Mouse (Mus musculus) embryonic facial prominence, embryonic 13.5 days (tissue): ENCODE measurements around the gene Rrp36. TPM values are rescaled to one million over a fixed set of nuclear protein-coding genes. Genes with fewer than 3 reads are reported as not detected.

ENCODE experiments used
- ATAC-seq: fragments of 200-750 bp; cut with Nextera tagmentation; 2 replicates; pipeline ENCODE4 v1.8.0; 2017; ENCODE audit warnings: low read depth; ENCODE audit not compliant: insufficient number of reproducible peaks, insufficient read depth, low FRiP score, low TSS enrichment
- H3K27ac ChIP-seq: fragments of 300-500 bp; sonication (generic); 2 replicates; pipeline ENCODE4 v1.5.1; 2015; ENCODE audit warnings: moderate library complexity, mild to moderate bottlenecking, inconsistent platforms
- H3K27me3 ChIP-seq: fragments of 300-500 bp; sonication (generic); 2 replicates; pipeline ENCODE4 v1.6.1; 2015; ENCODE audit warnings: mild to moderate bottlenecking, inconsistent platforms
- H3K36me3 ChIP-seq: fragments of 300-500 bp; sonication (generic); 2 replicates; pipeline ENCODE4 v1.6.1; 2015; ENCODE audit warnings: mild to moderate bottlenecking, inconsistent platforms
- H3K4me1 ChIP-seq: fragments of 300-500 bp; sonication (generic); 2 replicates; pipeline ENCODE4 v1.6.1; 2015; ENCODE audit warnings: inconsistent platforms
- H3K4me2 ChIP-seq: fragments of 300-500 bp; sonication (generic); 2 replicates; pipeline ENCODE4 v1.6.1; 2015; ENCODE audit warnings: moderate library complexity, mild to moderate bottlenecking, inconsistent platforms
- H3K4me3 ChIP-seq: fragments of 300-500 bp; sonication (generic); 2 replicates; pipeline ENCODE4 v1.5.1; 2015; ENCODE audit warnings: mild to moderate bottlenecking, inconsistent platforms
- H3K9ac ChIP-seq: fragments of 300-500 bp; sonication (generic); 2 replicates; pipeline ENCODE4 v1.6.1; 2015; ENCODE audit warnings: mild to moderate bottlenecking, inconsistent platforms
- H3K9me3 ChIP-seq: fragments of 300-500 bp; sonication (generic); 2 replicates; pipeline ENCODE4 v1.6.1; 2016; ENCODE audit warnings: inconsistent platforms
- WGBS: fragments of 180-500 bp; shearing (Covaris S2); methylation state at CpG from one replicate; pipeline ENCODE4 v1.1.7; 2015; ENCODE audit warnings: mixed read lengths; 5-methylcytosine and 5-hydroxymethylcytosine counted together
- polyA plus RNA-seq: library from polyadenylated mRNA; unstranded; fragments of >200 nt; fragmentation: Nextera tagmentation; extraction: Ambion mirVana; gene quantifications from 2 replicates; pipeline ENCODE4 v1.2.1, GENCODE M21; 2015

Gene Rrp36
- polyA plus RNA-seq, 1 experiment from 2014 or later = 75.6 TPM

GRCm38 (mm10) chr17:46682654-46683389 is 8.7 kb upstream of the Rrp36 start:
- H3K27ac ChIP-seq = no peak overlapping the region
- no peak for ATAC-seq
- H3K36me3 ChIP-seq = peaks cover 59% of the 10 kb centered on the region
- no peaks in the 10 kb centered on the region for H3K9me3 ChIP-seq
- no peak overlapping the region for H3K9ac ChIP-seq
- WGBS = 81% methylated on average over 16 of the region's 16 CpGs
- no peaks in the 10 kb centered on the region for H3K27me3 ChIP-seq
- H3K4me2 ChIP-seq = no peak overlapping the region
- no peak overlapping the region for H3K4me3 ChIP-seq
- H3K4me1 ChIP-seq = peaks cover 27% of the 10 kb centered on the region

- Histone ChIP-seq H3K4me1 (peaks cover 27% of the 10 kb centered on the region), H3K27ac (peak overlapping the region; percentile 84), H3K27me3 (no peaks in the 10 kb centered on the region), H3K4me2 (peak overlapping the region; percentile 95), H3K4me3 (peak overlapping the region; percentile 89), H3K9me3 (no peaks in the 10 kb centered on the region), H3K36me3 (peaks cover 60% of the 10 kb centered on the region), H3K9ac (peak overlapping the region; percentile 84)
- WGBS = 11% methylated on average over 12 of the region's 12 CpGs
- ATAC-seq = no peak
Measured at GRCm38 (mm10) chr17:46681466-46682118, 7.4 kb upstream of the Rrp36 start.

- peak within 1 kb of the TSS; percentile 95 for H3K4me2 ChIP-seq
- H3K36me3 ChIP-seq = peaks cover 60% of the 10 kb centered on the region
- H3K9me3 ChIP-seq = no peaks in the 10 kb centered on the region
- H3K4me3 ChIP-seq = peak within 1 kb of the TSS; percentile 89
- H3K4me1 ChIP-seq = peaks cover 27% of the 10 kb centered on the region
- ATAC-seq = peak; percentile 94
- peak within 1 kb of the TSS; percentile 84 for H3K9ac ChIP-seq
- WGBS = under 1% methylated on average over 49 of the region's 49 CpGs
- H3K27me3 ChIP-seq = no peaks in the 10 kb centered on the region
- H3K27ac ChIP-seq = peak within 1 kb of the TSS; percentile 90
Measured at GRCm38 (mm10) chr17:46680760-46681373, 6.7 kb upstream of the Rrp36 start, which contains the start of gene Klhdc3. TSS of gene Klhdc3 (minus strand) at chr17:46680914.

- H3K36me3 ChIP-seq = peaks cover 60% of the 10 kb centered on the region
- H3K9ac ChIP-seq = peak overlapping the region; percentile 84
- peak overlapping the region; percentile 89 for H3K4me3 ChIP-seq
- H3K4me2 ChIP-seq = peak overlapping the region; percentile 95
- H3K4me1 ChIP-seq = peaks cover 32% of the 10 kb centered on the region
- under 1% methylated on average over 34 of the region's 34 CpGs for WGBS
- peak; percentile 38 for ATAC-seq
- H3K9me3 ChIP-seq = no peaks in the 10 kb centered on the region
- H3K27me3 ChIP-seq = no peaks in the 10 kb centered on the region
- peak overlapping the region; percentile 90 for H3K27ac ChIP-seq
Measured at GRCm38 (mm10) chr17:46679843-46680759, 5.9 kb upstream of the Rrp36 start.

- Histone ChIP-seq H3K27ac (peak overlapping the region; percentile 90), H3K9me3 (no peaks in the 10 kb centered on the region), H3K27me3 (no peaks in the 10 kb centered on the region), H3K4me2 (peak overlapping the region; percentile 95), H3K4me1 (peaks cover 40% of the 10 kb centered on the region), H3K9ac (peak overlapping the region; percentile 84), H3K4me3 (peak overlapping the region; percentile 89), H3K36me3 (peaks cover 52% of the 10 kb centered on the region)
- 31% methylated on average over 9 of the region's 9 CpGs for WGBS
- ATAC-seq = no peak
Measured at GRCm38 (mm10) chr17:46678911-46679310, 4.8 kb upstream of the Rrp36 start.

- H3K9ac ChIP-seq = peak within 1 kb of the TSS; percentile 84
- WGBS = 81% methylated on average over 9 of the region's 9 CpGs
- peak within 1 kb of the TSS; percentile 89 for H3K4me3 ChIP-seq
- no peaks in the 10 kb centered on the region for H3K9me3 ChIP-seq
- H3K36me3 ChIP-seq = peaks cover 47% of the 10 kb centered on the region
- H3K27me3 ChIP-seq = no peaks in the 10 kb centered on the region
- ATAC-seq = no peak
- peak within 1 kb of the TSS; percentile 95 for H3K4me2 ChIP-seq
- peaks cover 41% of the 10 kb centered on the region for H3K4me1 ChIP-seq
- peak within 1 kb of the TSS; percentile 90 for H3K27ac ChIP-seq
Measured at GRCm38 (mm10) chr17:46678416-46678815, 4.3 kb upstream of the Rrp36 start, which contains the start of gene Mea1. TSS of gene Mea1 (plus strand) at chr17:46678793.

- no peaks in the 10 kb centered on the region for H3K27me3 ChIP-seq
- peaks cover 40% of the 10 kb centered on the region for H3K4me1 ChIP-seq
- peak overlapping the region; percentile 83 for H3K9ac ChIP-seq
- H3K9me3 ChIP-seq = no peaks in the 10 kb centered on the region
- peak overlapping the region; percentile 98 for H3K27ac ChIP-seq
- ATAC-seq = peak; percentile 49; the same call in 1 of the 2 replicates
- peak overlapping the region; percentile 85 for H3K4me2 ChIP-seq
- H3K4me3 ChIP-seq = peak overlapping the region; percentile 84
- H3K36me3 ChIP-seq = peaks cover 60% of the 10 kb centered on the region
- WGBS = 14% methylated on average over 15 of the region's 15 CpGs
Measured at GRCm38 (mm10) chr17:46674530-46675283, 555 bp upstream of the Rrp36 start.

GRCm38 (mm10) chr17:46669911-46670310 is 4.2 kb downstream of the Rrp36 start:
- H3K4me2 ChIP-seq = no peak overlapping the region
- H3K4me3 ChIP-seq = no peak overlapping the region
- no peak for ATAC-seq
- no peaks in the 10 kb centered on the region for H3K27me3 ChIP-seq
- H3K4me1 ChIP-seq = peaks cover 15% of the 10 kb centered on the region
- H3K27ac ChIP-seq = no peak overlapping the region
- 98% methylated on average over 10 of the region's 10 CpGs for WGBS
- H3K36me3 ChIP-seq = peaks cover 57% of the 10 kb centered on the region
- H3K9me3 ChIP-seq = no peaks in the 10 kb centered on the region
- H3K9ac ChIP-seq = no peak overlapping the region

- ATAC-seq = no peak
- no peak overlapping the region for H3K4me3 ChIP-seq
- no peak overlapping the region for H3K9ac ChIP-seq
- WGBS = 89% methylated on average over 16 of the region's 16 CpGs
- no peaks in the 10 kb centered on the region for H3K27me3 ChIP-seq
- H3K4me1 ChIP-seq = peaks cover under 1% of the 10 kb centered on the region; the same call in 1 of the 2 replicates
- H3K27ac ChIP-seq = no peak overlapping the region
- H3K9me3 ChIP-seq = no peaks in the 10 kb centered on the region
- no peak overlapping the region for H3K4me2 ChIP-seq
- peaks cover 76% of the 10 kb centered on the region for H3K36me3 ChIP-seq
Measured at GRCm38 (mm10) chr17:46667712-46668111, 6.4 kb downstream of the Rrp36 start.

GRCm38 (mm10) chr17:46662730-46663129 is 11.4 kb downstream of the Rrp36 start:
- peaks cover 87% of the 10 kb centered on the region for H3K36me3 ChIP-seq
- no peak overlapping the region for H3K9ac ChIP-seq
- no peak for ATAC-seq
- no peaks in the 10 kb centered on the region for H3K27me3 ChIP-seq
- WGBS = 91% methylated on average over 5 of the region's 5 CpGs
- no peak overlapping the region for H3K27ac ChIP-seq
- no peak overlapping the region for H3K4me2 ChIP-seq
- no peaks in the 10 kb centered on the region for H3K9me3 ChIP-seq
- H3K4me1 ChIP-seq = no peaks in the 10 kb centered on the region
- no peak overlapping the region for H3K4me3 ChIP-seq
